Mouse (Mus musculus): ENCODE measurements around the gene Cdk18.

GRCm38 (mm10) chr1:132164780-132165518 is 25.5 kb upstream of the Cdk18 start:
- no peak for TF ChIP-seq MAFK (IDR thresholded peaks at IDR 0.05; ENCODE audit: insufficient read depth, low read depth, low read length)
- no peak for TF ChIP-seq ZC3H11A (IDR thresholded peaks at IDR 0.05; ENCODE audit: borderline replicate concordance, low read depth, low read length)
- TF ChIP-seq ZNF384 (IDR thresholded peaks at IDR 0.05; ENCODE audit: low read depth, low read length), result no peak
- TF ChIP-seq HCFC1 (IDR thresholded peaks at IDR 0.05; ENCODE audit: borderline replicate concordance, insufficient read depth, low read length), result no peak
- no peak for TF ChIP-seq CHD2 (IDR thresholded peaks at IDR 0.05; ENCODE audit: low read depth, low read length)
